Mouse (Mus musculus) liver, postnatal 0 days (tissue): ENCODE measurements at regions not wholly inside any gene's neighbourhood (a gene's known extent, or its start where the extent isn't known, plus 50 kb on each side); places are given as distances from the start of the nearest gene placed in this dataset.

Experiments used
- ATAC-seq: fragments of 200-750 bp; cut with Nextera tagmentation; 2 replicates; pipeline ENCODE4 v1.8.0; 2017; ENCODE audit warnings: mild to moderate bottlenecking, moderate library complexity
- DNase-seq: peaks from one replicate; pipeline ENCODE4 v3.0.0-alpha.2; 2016
- H3K27ac ChIP-seq: fragments of 300-500 bp; sonication (generic); 2 replicates; pipeline ENCODE4 v1.5.1; 2014; ENCODE audit warnings: antibody characterized with exemption, moderate library complexity, mild to moderate bottlenecking, low read depth
- H3K27me3 ChIP-seq: fragments of 300-500 bp; sonication (generic); 2 replicates; pipeline ENCODE4 v1.6.1; 2014; ENCODE audit warnings: low read length, control low read depth, mixed read lengths; ENCODE audit not compliant: insufficient read depth
- H3K36me3 ChIP-seq: fragments of 300-500 bp; sonication (generic); replicated peaks from 2 replicates; pipeline ENCODE4 v1.6.1; 2014; ENCODE audit warnings: mild to moderate bottlenecking, control low read depth, low read length, moderate library complexity, mixed read lengths; ENCODE audit not compliant: insufficient read depth
- H3K4me1 ChIP-seq: fragments of 300-500 bp; sonication (generic); 2 replicates; pipeline ENCODE4 v1.6.1; 2014; ENCODE audit warnings: antibody characterized with exemption, mild to moderate bottlenecking, control low read depth; ENCODE audit not compliant: insufficient read depth
- H3K4me2 ChIP-seq: fragments of 300-500 bp; sonication (generic); 2 replicates; pipeline ENCODE4 v1.6.1; 2014; ENCODE audit warnings: low read depth, mild to moderate bottlenecking, low read length, moderate library complexity, mixed read lengths
- H3K4me3 ChIP-seq: fragments of 300-500 bp; sonication (generic); 2 replicates; pipeline ENCODE4 v1.5.1; 2014; ENCODE audit warnings: low read depth, low read length
- H3K9ac ChIP-seq: fragments of 300-500 bp; sonication (generic); replicated peaks from 2 replicates; pipeline ENCODE4 v1.6.1; 2014; ENCODE audit warnings: mild to moderate bottlenecking, moderate library complexity
- H3K9me3 ChIP-seq: fragments of 300-500 bp; sonication (generic); 2 replicates; pipeline ENCODE4 v1.6.1; 2016; ENCODE audit warnings: mild to moderate bottlenecking, control low read depth, low read length, mixed read lengths
- CTCF ChIP-seq: sonication (generic); IDR thresholded peaks from 2 replicates; pipeline ENCODE4 v1.5.1; 2016; ENCODE audit warnings: antibody characterized with exemption, low read depth
- EP300 ChIP-seq: IDR thresholded peaks from 2 replicates; pipeline ENCODE4 v1.6.1; 2016; ENCODE audit warnings: antibody characterized with exemption, low read depth, mild to moderate bottlenecking
- WGBS: fragments of 180-500 bp; shearing (Covaris S2); extraction: QIAGEN DNeasy Blood & Tissue Kit; methylation state at CpG from one replicate; pipeline ENCODE4 v1.1.7; 2014; ENCODE audit not compliant: insufficient replicate concordance; 5-methylcytosine and 5-hydroxymethylcytosine counted together

GRCm38 (mm10) chrX:10892815-10893214, 178.0 kb downstream of the Mid1ip1 start:
- Histone ChIP-seq H3K4me3 (no peak overlapping the region), H3K4me2 (no peak overlapping the region), H3K27me3 (no peaks in the 10 kb centered on the region), H3K4me1 (no peaks in the 10 kb centered on the region), H3K9ac (no peak overlapping the region), H3K36me3 (no peaks in the 10 kb centered on the region), H3K9me3 (no peaks in the 10 kb centered on the region), H3K27ac (no peak overlapping the region)
- TF ChIP-seq EP300 (no peak), CTCF (no peak)
- WGBS, result 81% methylated on average over 3 of the region's 3 CpGs
- ATAC-seq, result no peak
- no peak for DNase-seq

GRCm38 (mm10) chrX:10896193-10896955, 181.6 kb downstream of the Mid1ip1 start:
- Histone ChIP-seq H3K9me3 (no peaks in the 10 kb centered on the region), H3K27ac (no peak overlapping the region), H3K36me3 (no peaks in the 10 kb centered on the region), H3K9ac (no peak overlapping the region), H3K4me1 (no peaks in the 10 kb centered on the region), H3K4me2 (no peak overlapping the region), H3K27me3 (no peaks in the 10 kb centered on the region), H3K4me3 (no peak overlapping the region)
- DNase-seq (no peak), ATAC-seq (no peak)
- no peak for TF ChIP-seq EP300
- no peak for TF ChIP-seq CTCF
- 77% methylated on average over 5 of the region's 5 CpGs for WGBS

GRCm38 (mm10) chrX:10902686-10903085, 187.9 kb downstream of the Mid1ip1 start:
- ATAC-seq (peak; percentile 33; the same call in 1 of the 2 replicates), DNase-seq (no peak)
- no peak overlapping the region for H3K4me2 ChIP-seq
- H3K9ac ChIP-seq, result no peak overlapping the region
- no peak overlapping the region for H3K4me3 ChIP-seq
- H3K9me3 ChIP-seq, result no peaks in the 10 kb centered on the region
- no peak overlapping the region for H3K27ac ChIP-seq
- no peaks in the 10 kb centered on the region for H3K4me1 ChIP-seq
- H3K36me3 ChIP-seq, result no peaks in the 10 kb centered on the region
- TF ChIP-seq CTCF (no peak), EP300 (0 out of 2 replicates have a peak, but pooled peaks have one; percentile 8)
- H3K27me3 ChIP-seq, result no peaks in the 10 kb centered on the region
- WGBS, result 72% methylated on average over 4 of the region's 4 CpGs

GRCm38 (mm10) chrX:10904072-10904471, 189.3 kb downstream of the Mid1ip1 start:
- no peak for DNase-seq
- no peak for ATAC-seq
- H3K27ac ChIP-seq, result no peak overlapping the region
- H3K4me2 ChIP-seq, result no peak overlapping the region
- H3K36me3 ChIP-seq, result no peaks in the 10 kb centered on the region
- H3K27me3 ChIP-seq, result no peaks in the 10 kb centered on the region
- 78% methylated on average over 6 of the region's 6 CpGs for WGBS
- no peaks in the 10 kb centered on the region for H3K9me3 ChIP-seq
- no peak overlapping the region for H3K9ac ChIP-seq
- no peak for TF ChIP-seq CTCF
- no peak for TF ChIP-seq EP300
- no peak overlapping the region for H3K4me3 ChIP-seq
- no peaks in the 10 kb centered on the region for H3K4me1 ChIP-seq

GRCm38 (mm10) chrX:10904889-10905288, 190.1 kb downstream of the Mid1ip1 start:
- no peak for TF ChIP-seq EP300
- TF ChIP-seq CTCF, result no peak
- H3K4me1 ChIP-seq, result no peaks in the 10 kb centered on the region
- no peak overlapping the region for H3K4me3 ChIP-seq
- WGBS, result 46% methylated on average over 3 of the region's 3 CpGs
- no peaks in the 10 kb centered on the region for H3K36me3 ChIP-seq
- H3K27ac ChIP-seq, result no peak overlapping the region
- H3K4me2 ChIP-seq, result no peak overlapping the region
- H3K27me3 ChIP-seq, result no peaks in the 10 kb centered on the region
- H3K9ac ChIP-seq, result no peak overlapping the region
- DNase-seq (no peak), ATAC-seq (no peak)
- H3K9me3 ChIP-seq, result no peaks in the 10 kb centered on the region

- Histone ChIP-seq H3K4me1 (no peaks in the 10 kb centered on the region), H3K36me3 (no peaks in the 10 kb centered on the region), H3K4me2 (no peak overlapping the region), H3K27me3 (no peaks in the 10 kb centered on the region), H3K9ac (no peak overlapping the region), H3K9me3 (no peaks in the 10 kb centered on the region), H3K27ac (no peak overlapping the region), H3K4me3 (no peak overlapping the region)
- no peak for TF ChIP-seq CTCF
- TF ChIP-seq EP300, result no peak
- ATAC-seq (no peak), DNase-seq (no peak)
- WGBS, result 79% methylated on average over 14 of the region's 14 CpGs
These were observed 196.6 kb downstream of the Mid1ip1 start for GRCm38 (mm10) chrX:10911127-10912061.
